29 mouse cellular contexts compared by ENCODE assay signal in the genomic region with DNA sequence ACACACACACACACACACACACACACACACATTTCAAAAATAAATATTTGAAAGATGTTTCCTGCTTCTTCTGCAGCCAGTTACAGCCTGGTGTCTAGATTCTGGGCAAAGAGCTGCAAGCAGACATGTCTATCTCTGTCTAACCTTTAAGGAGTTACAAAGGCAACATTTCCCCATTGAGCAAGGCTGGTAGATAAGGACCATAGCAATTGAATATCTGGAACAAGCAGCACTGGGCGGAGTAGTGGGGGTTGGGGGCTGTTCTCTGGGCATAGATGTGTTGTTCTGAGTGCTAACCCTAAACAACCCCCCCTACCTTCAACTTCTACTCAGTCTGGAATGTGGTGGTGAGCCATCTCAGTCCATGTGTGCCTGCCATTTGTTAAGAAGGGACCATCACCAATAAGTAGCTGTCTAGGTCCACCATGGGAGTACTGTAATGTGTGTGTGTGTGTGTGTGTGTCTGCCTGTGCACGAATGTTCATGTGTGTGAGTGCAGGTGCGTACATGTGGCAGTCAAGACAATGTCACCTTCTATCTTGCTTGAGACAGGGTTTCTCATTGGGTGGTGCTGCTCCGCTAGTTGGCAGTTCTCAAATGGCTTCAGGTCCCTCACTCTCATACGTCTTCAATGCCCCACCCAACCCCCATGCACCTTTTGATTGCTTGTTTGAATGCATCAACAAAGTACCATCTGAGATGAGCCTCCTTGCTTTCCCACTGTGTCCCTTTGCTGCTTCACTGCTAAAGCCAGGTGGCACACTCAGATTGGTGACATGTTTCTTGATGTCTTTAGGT.
DNase-seq lines count a peak whose midpoint lies in the region; ATAC-seq and TF ChIP-seq lines count a peak whose summit lies in the region.
"Had no signal": no experiment of that assay in that cellular context is flagged by ENCODE, and none has a peak within 500 bp of the region (broad histone marks: within the 10 kb centered on the region; RNA-seq: fewer than 3 reads in every experiment).

No protein-coding gene starts in this region.

- no peak overlapping the region for H3K9ac ChIP-seq in liver, embryonic 14.5 days (replicated peaks)
- H3K9ac ChIP-seq: embryonic facial prominence, embryonic 12.5 days; forebrain, postnatal 0 days; limb, embryonic 15.5 days; midbrain, embryonic 13.5 days; neural tube, embryonic 15.5 days had no signal

- H3K4me3 ChIP-seq in liver, embryonic 14.5 days (ENCODE audit: insufficient read depth in 1 of 2, low read depth in 2 of 2, low read length in 2 of 2): no peak overlapping the region
- H3K4me3 ChIP-seq in lung, adult 2 months (replicated peaks; ENCODE audit: extremely low read depth, low read depth, low read length): no peak overlapping the region
- H3K4me3 ChIP-seq: embryonic facial prominence, embryonic 12.5 days; hindbrain, embryonic 10.5 days; limb, embryonic 10.5 days; limb, embryonic 15.5 days; megakaryocyte, embryonic 14.5 days; midbrain, embryonic 13.5 days; neural tube, embryonic 15.5 days had no signal

- 0 out of 2 replicates have a peak, but pooled peaks have one; percentile 37 for ATAC-seq in erythroid progenitor cell, adult 5-6 weeks (replicated peaks; ENCODE audit: low FRiP score, poor library complexity, severe bottlenecking)
- peak; percentile 89 for ATAC-seq in liver, embryonic 14.5 days (ENCODE audit: insufficient read depth)
- ATAC-seq in megakaryocyte-erythroid progenitor cell, adult 5-6 weeks (replicated peaks; ENCODE audit: low FRiP score, low TSS enrichment, poor library complexity, severe bottlenecking): peak; percentile 95
- ATAC-seq in CD4-positive, CD25-positive, alpha-beta regulatory T cell, adult 4 months: no peak
- ATAC-seq: forebrain, postnatal 0 days; hindbrain, postnatal 0 days; intestine, embryonic 16.5 days; midbrain, embryonic 13.5 days had no signal

- peak; percentile 70 for TF ChIP-seq EP300 in liver, embryonic 14.5 days (IDR thresholded peaks at IDR 0.05; ENCODE audit: low read depth)

- 43% methylated on average over 5 of the region's 5 CpGs for WGBS in liver, embryonic 14.5 days (ENCODE audit: insufficient replicate concordance)
- 86% methylated on average over 5 of the region's 5 CpGs for WGBS in lung, adult 2 months

- H3K4me2 ChIP-seq in liver, embryonic 14.5 days (ENCODE audit: low read depth): no peak overlapping the region
- H3K4me2 ChIP-seq: embryonic facial prominence, embryonic 12.5 days; limb, embryonic 15.5 days; midbrain, embryonic 13.5 days; neural tube, embryonic 15.5 days had no signal

- H3K9me3 ChIP-seq in liver, embryonic 14.5 days (ENCODE audit: control insufficient read depth, low read length): no peaks in the 10 kb centered on the region
- H3K9me3 ChIP-seq: embryonic facial prominence, embryonic 12.5 days; hindbrain, embryonic 10.5 days; limb, embryonic 10.5 days; limb, embryonic 15.5 days; midbrain, embryonic 13.5 days; neural tube, embryonic 15.5 days had no signal

- H3K27ac ChIP-seq in liver, embryonic 14.5 days: no peak overlapping the region
- H3K27ac ChIP-seq: embryonic facial prominence, embryonic 12.5 days; hindbrain, embryonic 10.5 days; hindbrain, postnatal 0 days; limb, embryonic 10.5 days; limb, embryonic 15.5 days; midbrain, embryonic 13.5 days; neural tube, embryonic 15.5 days had no signal

- DNase-seq in MEL-GATA-1-ER (ENCODE audit: extremely low read depth, low read depth): peak; percentile 25
- peak in 1 of 3 experiments; percentile 36 for DNase-seq in liver, embryonic 14.5 days (ENCODE audit: low read depth in 3 of 3, low spot score in 3 of 3)
- no peak for DNase-seq in lung, adult 2 months
- DNase-seq in heart, adult 18-20 months: no peak
- DNase-seq: adrenal gland, postnatal 36 days; cerebellum, adult 8-10 months; cerebellum, postnatal 36 days; embryo, embryonic 11 days; forebrain, postnatal 0 days; gastrocnemius, postnatal 10 days; heart, postnatal 14 days; kidney, adult 9 months; kidney, postnatal 10 days; layer of hippocampus, postnatal 36 days; lung, postnatal 36 days; right cerebral cortex, postnatal 25 days; thymus, postnatal 14 days had no signal

- no peaks in the 10 kb centered on the region for H3K27me3 ChIP-seq in liver, embryonic 14.5 days (ENCODE audit: control insufficient read depth, insufficient read depth, low read length)
- H3K27me3 ChIP-seq: embryonic facial prominence, embryonic 12.5 days; limb, embryonic 15.5 days; midbrain, embryonic 13.5 days; neural tube, embryonic 15.5 days had no signal

- H3K36me3 ChIP-seq in liver, embryonic 14.5 days (replicated peaks; ENCODE audit: control insufficient read depth, insufficient read depth, low read depth): no peaks in the 10 kb centered on the region
- H3K36me3 ChIP-seq: embryonic facial prominence, embryonic 12.5 days; hindbrain, embryonic 10.5 days; limb, embryonic 10.5 days; limb, embryonic 15.5 days; midbrain, embryonic 13.5 days; neural tube, embryonic 15.5 days had no signal

- peaks cover 9 to 17% of the 10 kb centered on the region in 2 experiments; a peak in 3 of 4 replicates for H3K4me1 ChIP-seq in liver, embryonic 14.5 days (replicated peaks; ENCODE audit: control insufficient read depth in 2 of 2, insufficient read depth in 2 of 2, low read length in 1 of 2)
- no peaks in the 10 kb centered on the region for H3K4me1 ChIP-seq in lung, adult 2 months (ENCODE audit: control insufficient read depth, insufficient read depth, low read length)
- H3K4me1 ChIP-seq: embryonic facial prominence, embryonic 12.5 days; hindbrain, embryonic 10.5 days; megakaryocyte, embryonic 14.5 days; midbrain, embryonic 13.5 days; neural tube, embryonic 15.5 days had no signal

- no peak for TF ChIP-seq POLR2A in lung, adult 2 months (IDR thresholded peaks at IDR 0.05; ENCODE audit: borderline replicate concordance, extremely low read depth, low read depth, low read length)

- no peak for TF ChIP-seq CTCF in liver, embryonic 14.5 days (IDR thresholded peaks at IDR 0.05; ENCODE audit: low read depth)
- TF ChIP-seq CTCF in lung, adult 2 months (IDR thresholded peaks at IDR 0.05; ENCODE audit: insufficient read depth, low read length): no peak
